Mouse (Mus musculus) cerebellum, adult 2 months (tissue): ENCODE results near the gene Olfr876.
"Not testable (repeated sequence)": the region's sequence is repeated elsewhere in the genome, so short reads cannot be mapped to it uniquely, and the experiment has no call there.

Source experiments
- CTCF ChIP-seq: fragments of 200-500 bp; IDR thresholded peaks from 2 replicates; pipeline ENCODE4 v1.5.1; 2011; ENCODE audit warnings: low read depth, mild to moderate bottlenecking, control low read depth, low read length, moderate library complexity, borderline replicate concordance; ENCODE audit not compliant: insufficient read depth
- POLR2A ChIP-seq: fragments of 200-500 bp; IDR thresholded peaks from 2 replicates; pipeline ENCODE4 v1.6.1; 2011; ENCODE audit warnings: low read length, control low read depth, borderline replicate concordance; ENCODE audit not compliant: insufficient read depth

DNA sequence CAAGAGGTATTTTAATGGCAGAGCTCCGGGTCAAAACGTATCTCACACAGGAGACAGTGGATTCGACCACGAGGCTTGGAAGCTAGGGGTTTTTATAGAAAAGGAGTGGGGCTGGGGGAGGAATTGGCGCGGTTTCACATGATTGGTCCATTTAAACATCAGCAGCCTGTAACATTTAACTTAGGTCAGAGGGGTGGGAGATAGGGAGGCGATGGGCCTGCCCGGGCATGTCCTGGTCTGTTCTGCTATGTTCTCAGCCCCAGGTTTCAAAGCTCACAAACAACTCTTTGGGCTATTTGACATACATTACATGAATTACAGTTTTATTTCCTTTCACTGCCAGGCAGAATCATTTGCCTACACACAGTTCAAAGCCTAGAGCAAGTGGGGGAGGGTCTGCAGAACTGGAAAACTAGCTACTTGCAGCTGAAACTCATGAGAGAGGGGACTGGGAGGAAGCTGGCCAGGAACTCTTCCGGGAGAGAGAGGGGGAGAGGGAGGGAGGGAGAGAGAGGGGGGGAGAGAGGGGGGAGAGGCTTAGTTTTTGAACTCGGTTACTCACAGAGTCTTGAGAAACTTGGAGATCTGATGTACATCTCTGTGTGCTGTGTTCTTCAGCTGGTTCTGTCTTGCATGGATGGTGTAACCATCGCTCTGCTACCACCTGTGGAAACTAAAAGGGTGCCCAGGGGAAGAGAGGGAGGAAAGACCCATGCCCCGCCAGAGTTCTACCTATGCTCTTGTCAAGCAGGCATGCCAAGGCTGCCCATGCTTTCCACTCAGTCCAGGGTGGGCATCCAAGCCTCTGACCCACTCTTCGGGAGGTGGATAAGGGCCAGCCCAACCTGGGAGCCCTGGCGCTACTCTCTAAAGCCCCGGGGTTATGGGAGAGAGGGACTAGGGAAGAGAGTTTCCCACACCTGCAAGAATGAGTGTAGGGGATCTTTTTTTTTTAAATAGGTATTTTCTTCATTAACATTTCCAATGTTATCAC is 19.1 kb upstream of the Olfr876 start:
- not testable (repeated sequence) for TF ChIP-seq CTCF, POLR2A
